Mouse (Mus musculus) heart, adult 8-10 months (tissue): ENCODE data around the gene Syne3. TPM values are rescaled to one million over a fixed set of nuclear protein-coding genes. Genes with fewer than 3 reads are reported as not detected.

Experiments
- DNase-seq: peaks from one replicate; pipeline ENCODE4 v3.0.0; 2022; ENCODE audit warnings: low spot score
- total RNA-seq, 4 experiments: library from RNA; stranded (reverse); gene quantifications; 2 replicates each; pipeline ENCODE4 v1.2.4; 2022

Gene Syne3
- total RNA-seq, 4 experiments from 2014 or later: 7.2 to 10.5 (median 7.7) TPM

DNA sequence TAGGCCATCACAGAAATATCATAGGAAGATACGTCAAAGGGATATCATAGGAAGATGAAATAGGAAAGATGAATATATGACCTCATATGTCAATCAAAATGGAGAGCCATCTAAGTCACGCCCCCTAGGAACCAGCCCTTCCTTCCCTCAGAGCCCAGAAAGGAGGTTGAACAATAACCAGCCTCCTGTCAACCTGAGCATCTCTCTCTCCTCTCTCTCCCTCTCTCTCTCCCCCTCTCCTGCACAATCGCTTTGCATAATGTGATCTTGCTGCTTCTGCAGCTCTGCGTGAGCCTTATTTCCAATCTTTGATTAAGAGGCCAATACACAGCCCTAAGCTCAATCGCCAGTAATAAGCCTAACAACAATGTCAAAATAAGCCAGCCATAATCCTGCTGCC is 84.6 kb downstream of the Syne3 start:
- DNase-seq: no peak

- DNase-seq: no peak
These were observed 85.1 kb downstream of the Syne3 start for GRCm38 (mm10) chr12:104924546-104924945.

DNA sequence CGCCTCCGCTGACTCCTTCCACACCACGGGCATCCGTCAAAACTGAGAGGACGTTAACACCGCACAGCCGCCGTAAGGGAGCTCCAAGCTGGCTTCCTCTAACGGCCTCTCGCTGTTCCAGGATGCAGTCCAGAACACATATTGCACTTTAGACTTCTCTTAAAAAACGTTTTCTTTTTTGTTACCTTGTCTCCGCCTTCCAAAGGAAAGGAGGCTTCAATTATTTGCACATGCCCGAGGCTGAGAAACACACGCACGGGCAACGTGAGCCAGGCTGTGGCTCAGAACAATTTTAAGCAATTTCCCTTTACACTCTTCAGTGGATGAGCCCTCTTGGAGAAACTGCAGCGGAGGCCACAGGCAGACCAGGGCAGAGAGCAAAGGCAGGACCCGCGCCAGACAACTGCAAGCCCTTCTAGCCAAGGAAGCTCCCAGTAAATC is 85.6 kb downstream of the Syne3 start:
- DNase-seq: no peak

GRCm38 (mm10) chr12:104922647-104923046 is 87.0 kb downstream of the Syne3 start:
- no peak for DNase-seq

- DNase-seq: no peak
These were observed 88.5 kb downstream of the Syne3 start for GRCm38 (mm10) chr12:104921071-104921470.

- no peak for DNase-seq
These were observed 90.4 kb downstream of the Syne3 start for GRCm38 (mm10) chr12:104919247-104919646.

DNA sequence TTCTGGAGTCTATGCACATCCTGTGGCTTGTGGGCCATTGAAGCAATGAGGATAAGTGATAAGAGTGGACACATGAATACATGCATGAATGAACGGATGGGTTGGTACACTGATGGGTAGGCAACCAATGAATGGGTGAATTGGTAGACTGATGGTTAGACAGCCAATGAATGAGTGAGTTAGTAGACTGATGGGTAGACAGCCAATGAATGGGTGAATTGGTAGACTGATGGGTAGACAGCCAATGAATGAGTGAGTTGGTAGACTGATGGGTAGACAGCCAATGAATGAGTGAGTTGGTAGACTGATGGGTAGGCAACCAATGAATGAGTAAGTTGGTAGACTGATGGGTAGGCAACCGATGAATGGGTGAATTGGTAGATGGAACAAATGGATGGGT is 91.7 kb downstream of the Syne3 start:
- no peak for DNase-seq

DNA sequence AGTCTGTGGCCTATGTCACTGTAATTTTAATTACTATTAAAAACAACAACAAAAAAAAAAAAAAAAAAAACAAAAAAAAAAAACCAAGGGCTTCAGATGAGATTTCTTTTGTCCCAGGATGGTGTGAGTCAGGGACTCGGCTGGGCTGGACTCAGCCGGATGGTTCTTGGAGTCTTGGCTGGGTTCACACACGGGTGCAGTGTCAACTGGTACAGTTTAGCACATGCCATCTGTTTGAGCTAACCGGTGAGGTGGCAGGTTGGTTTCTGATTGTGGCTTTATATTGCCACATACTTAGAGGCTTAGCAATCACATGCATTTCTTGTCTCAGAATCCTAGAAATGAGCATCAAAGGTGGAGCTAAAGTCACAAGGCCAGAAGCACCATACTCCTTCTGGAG is 92.3 kb downstream of the Syne3 start:
- DNase-seq: no peak

- no peak for DNase-seq
These were observed 92.8 kb downstream of the Syne3 start for GRCm38 (mm10) chr12:104916776-104917175.

- no peak for DNase-seq
These were observed 93.9 kb downstream of the Syne3 start for GRCm38 (mm10) chr12:104915681-104916080.

- no peak for DNase-seq
These were observed 96.6 kb downstream of the Syne3 start for GRCm38 (mm10) chr12:104912990-104913389.

GRCm38 (mm10) chr12:104912281-104912933 is 97.2 kb downstream of the Syne3 start:
- no peak for DNase-seq

GRCm38 (mm10) chr12:104909750-104910149 is 99.9 kb downstream of the Syne3 start:
- DNase-seq: no peak

DNA sequence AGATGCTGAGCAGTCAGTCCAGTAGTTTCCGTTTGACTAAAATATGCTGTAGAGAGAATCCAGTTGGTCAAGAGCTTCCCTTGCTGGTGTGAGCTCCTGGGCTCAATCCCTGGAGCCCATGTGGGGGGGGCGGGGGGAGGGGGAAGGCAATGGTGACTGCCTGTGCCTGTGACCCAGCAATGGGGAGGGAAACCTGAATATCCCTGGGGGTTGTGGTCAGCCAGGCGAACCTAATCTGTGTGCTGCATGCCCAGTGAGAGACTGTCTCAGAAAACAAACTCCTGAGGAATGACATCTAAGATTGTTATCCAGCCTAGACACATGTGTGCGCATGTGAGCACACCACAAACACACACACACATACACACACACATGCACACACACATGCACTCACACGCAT is 100.6 kb downstream of the Syne3 start:
- DNase-seq: no peak

- no peak for DNase-seq
These were observed 101.4 kb downstream of the Syne3 start for GRCm38 (mm10) chr12:104908024-104908781.

DNA sequence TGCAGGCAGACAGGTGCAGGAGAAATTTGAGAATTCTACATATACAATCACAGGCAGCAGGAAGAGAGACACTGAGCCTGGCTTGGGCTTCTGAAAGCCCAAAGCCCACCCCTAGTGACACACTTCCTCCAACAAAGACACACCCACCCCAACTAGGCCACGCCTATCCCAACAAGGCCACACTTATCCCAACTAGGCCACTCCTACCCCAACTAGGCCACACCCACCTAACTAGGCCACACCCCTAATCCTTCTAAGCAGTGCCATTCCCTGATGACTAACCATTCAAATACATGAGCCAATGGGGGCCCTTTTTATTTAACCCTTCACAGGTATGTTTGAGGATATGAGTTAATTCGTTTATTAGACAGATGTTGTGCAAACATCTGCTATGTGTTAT is 102.5 kb downstream of the Syne3 start:
- no peak for DNase-seq

DNA sequence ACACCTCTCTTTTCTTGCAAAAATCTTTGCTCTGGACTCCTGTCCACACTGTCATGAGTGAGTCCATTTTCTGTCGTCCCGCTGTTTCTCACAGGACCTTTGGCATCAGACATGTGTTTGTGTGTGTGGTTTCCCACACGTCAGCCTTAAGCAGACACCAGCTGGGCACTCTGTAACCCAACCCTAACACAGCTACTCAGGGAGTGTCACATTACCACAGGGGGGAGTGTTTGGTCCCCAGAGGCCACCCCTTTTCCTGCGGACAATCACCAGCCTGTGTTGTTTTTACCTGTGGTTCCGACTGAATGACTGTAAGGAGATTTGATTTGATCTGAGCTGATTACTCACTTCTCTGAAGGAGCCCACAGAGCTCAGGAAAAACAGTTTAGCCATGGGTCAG is 105.5 kb downstream of the Syne3 start:
- DNase-seq: no peak

DNA sequence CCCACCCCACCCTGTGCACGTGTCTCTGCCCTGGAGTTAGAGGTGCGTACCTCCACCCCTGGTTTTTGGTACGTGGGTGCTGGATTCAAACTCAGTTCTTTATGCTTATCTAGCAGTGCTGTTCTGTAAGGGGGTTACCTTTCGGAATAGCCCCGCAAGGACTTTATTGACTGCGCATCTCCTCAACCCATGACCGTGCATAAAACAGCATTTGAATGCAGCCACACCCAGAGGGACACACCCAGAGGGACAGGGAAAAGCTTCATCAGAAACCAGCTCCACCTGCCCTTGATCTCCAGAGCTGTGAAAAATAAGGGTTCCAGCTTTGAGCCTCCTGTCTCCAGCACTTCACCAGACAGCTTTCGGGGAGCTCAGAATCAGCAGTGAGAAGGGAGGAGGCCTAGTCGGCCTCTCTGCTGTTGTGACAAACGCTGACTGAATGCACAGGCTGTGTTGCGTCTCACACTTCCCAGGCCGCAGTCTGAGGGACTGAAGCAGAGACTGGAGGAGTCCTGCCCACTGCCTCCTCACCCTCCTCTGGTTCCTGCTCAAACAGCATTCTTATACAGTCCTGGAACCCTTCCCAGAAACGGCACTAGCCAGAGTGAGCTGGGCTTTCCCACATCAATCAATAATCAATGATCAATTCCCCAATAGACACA is 107.1 kb downstream of the Syne3 start:
- no peak for DNase-seq

- DNase-seq: no peak
These were observed 108.3 kb downstream of the Syne3 start for GRCm38 (mm10) chr12:104901320-104901719.

GRCm38 (mm10) chr12:104899835-104900234 is 109.8 kb downstream of the Syne3 start:
- DNase-seq: peak; percentile 32

- DNase-seq: no peak
These were observed 110.4 kb downstream of the Syne3 start for GRCm38 (mm10) chr12:104899161-104899560.

GRCm38 (mm10) chr12:104898718-104899117 is 110.9 kb downstream of the Syne3 start:
- DNase-seq: no peak
